Mouse (Mus musculus) liver (tissue): ENCODE measurements around the gene Klk1b27.
"Not testable (repeated sequence)": the region's sequence is repeated elsewhere in the genome, so short reads cannot be mapped to it uniquely, and the experiment has no call there.

Source experiments
- DNase-seq: peaks from one replicate; pipeline ENCODE4 v3.0.0-alpha.2; 2020; ENCODE audit warnings: mixed read lengths

The Klk1b27 gene

DNA sequence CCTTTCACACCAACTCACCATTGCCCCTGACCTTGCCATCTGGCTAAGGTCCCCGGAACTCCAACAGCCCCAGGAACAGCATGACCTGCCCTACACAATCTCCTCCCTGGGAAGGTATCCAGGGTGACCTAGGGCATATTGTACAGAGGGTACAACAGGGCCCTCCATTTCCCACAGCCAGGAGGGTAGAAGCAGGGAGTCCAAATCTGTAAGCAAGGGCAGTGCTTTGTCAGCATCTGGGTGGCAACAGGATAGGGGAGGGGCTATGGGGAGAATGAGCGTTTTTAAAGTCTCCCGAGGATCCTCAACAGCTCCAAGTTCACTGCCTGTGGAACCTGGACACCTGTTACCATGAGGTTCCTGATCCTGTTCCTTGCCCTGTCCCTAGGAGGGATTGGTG lies at the start of gene Klk1b27:
Gene Klk1b27 (plus strand): TSS at position 301 of the 400 bp plus-strand sequence.
- not testable (repeated sequence) for DNase-seq

DNA sequence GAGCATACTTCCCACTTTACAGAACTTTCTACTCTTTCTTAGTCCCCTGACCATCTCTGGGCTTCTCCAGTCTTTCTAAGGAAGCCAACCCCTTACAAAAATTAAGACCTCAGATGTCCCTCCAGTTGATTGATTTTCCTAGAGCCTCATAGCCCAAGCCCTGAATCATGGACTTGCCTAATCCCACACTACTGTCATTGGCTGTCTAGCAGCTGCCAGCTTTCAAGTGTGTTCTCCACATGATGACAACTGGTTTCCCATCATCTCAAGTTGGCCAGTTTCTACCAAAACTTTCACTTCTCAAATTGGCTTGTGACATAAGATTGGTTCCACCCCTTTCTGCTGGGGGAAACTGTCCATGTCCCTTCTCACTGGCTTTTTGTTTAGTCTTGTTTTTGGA lies 47.2 kb upstream of the Klk1b27 start:
- no peak for DNase-seq

DNA sequence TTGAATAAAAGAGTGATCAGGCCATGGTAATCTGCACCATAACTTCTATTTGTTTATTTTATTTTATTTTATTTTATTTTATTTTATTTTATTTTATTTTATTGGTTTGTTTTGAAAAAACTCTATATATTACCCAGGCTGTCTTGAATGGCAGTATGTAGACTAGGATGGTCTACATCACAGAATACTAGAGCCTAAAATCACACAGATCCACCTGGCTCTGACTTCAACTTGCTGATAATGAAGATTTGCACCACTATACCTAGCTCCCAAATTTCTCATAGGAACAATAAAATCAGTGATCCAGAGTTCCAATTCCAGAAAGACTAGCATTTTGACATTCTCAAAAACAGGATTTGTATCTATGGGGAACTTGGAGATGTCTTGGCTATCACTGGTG lies 40.2 kb upstream of the Klk1b27 start, which contains the start of gene Klk1b26:
Gene Klk1b26 (plus strand): TSS at position 301 of the 400 bp plus-strand sequence.
- not testable (repeated sequence) for DNase-seq

DNA sequence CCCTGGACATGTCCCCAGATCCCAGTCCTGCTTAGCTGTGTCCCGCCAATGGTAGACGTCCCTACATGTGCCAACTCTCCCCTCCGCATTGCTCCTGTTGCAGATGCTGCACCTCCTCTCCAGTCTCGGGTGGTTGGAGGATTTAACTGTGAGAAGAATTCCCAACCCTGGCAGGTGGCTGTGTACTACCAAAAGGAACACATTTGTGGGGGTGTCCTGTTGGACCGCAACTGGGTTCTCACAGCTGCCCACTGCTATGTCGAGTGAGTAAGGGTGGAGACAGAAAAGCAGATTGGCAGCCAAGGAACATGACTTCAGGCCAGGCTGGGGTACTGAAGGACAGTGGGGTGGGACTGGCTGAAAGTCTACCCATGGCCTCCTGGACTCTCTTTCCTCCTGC lies 37.4 kb upstream of the Klk1b27 start:
- DNase-seq = not testable (repeated sequence)

DNA sequence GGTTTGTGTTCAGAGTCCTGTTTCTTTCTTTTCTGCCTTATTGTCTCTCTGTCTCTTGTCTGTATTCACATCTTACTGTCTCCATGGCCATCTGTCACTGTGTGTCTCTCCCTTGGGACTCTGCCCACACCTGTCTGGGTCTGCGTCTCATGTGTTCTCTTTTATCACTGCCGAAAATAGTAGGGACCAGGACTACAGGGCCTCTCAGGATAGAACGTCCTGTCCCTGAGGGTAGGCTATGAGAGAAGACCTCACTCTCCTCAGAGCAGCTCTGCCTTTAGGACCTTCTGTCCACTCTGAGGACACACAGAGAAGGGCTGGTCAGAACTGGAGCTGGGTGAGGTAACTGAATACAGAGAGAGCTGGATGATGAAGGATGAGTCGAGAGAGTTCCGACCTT lies 37.0 kb upstream of the Klk1b27 start:
- DNase-seq = no peak

DNA sequence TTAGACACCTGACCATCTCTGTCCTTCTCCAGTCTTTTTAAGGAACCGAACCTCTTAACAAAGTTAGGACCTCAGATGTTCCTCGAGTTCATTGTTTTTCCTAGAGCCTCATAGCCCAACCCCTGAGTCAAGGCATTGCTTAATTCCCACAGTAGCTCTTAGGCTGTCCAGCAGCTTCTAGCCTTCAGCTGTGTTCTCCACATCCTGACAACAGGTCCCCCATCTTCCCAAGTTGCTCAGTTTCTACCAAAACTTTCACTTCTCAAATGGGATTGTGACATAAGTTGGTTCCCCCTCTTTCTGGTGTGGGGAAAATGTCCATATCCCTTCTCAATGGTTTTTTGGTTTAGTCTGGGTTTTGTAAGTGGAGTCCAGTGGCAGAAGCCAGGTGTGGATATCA lies 20.0 kb downstream of the Klk1b27 start:
- DNase-seq = no peak

DNA sequence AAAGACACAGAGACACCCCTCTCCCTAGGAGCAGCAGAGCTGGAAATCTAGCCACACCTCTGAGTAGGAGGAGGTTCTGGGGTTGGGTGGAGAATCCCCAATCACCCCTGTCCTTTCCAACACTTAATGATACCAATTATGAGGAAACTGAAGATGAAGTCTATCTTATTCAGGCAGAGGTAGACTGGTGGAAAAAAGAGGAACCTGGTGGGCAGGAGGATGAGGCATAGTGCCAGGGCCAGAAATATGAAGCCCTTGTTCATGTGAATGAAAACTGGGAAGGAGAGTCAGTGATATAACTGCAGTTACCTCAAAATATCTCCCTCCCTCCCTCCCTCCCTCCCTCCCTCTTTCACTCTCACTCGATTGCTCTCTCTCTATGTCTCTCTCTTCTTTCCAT lies 25.6 kb downstream of the Klk1b27 start:
- no peak for DNase-seq

DNA sequence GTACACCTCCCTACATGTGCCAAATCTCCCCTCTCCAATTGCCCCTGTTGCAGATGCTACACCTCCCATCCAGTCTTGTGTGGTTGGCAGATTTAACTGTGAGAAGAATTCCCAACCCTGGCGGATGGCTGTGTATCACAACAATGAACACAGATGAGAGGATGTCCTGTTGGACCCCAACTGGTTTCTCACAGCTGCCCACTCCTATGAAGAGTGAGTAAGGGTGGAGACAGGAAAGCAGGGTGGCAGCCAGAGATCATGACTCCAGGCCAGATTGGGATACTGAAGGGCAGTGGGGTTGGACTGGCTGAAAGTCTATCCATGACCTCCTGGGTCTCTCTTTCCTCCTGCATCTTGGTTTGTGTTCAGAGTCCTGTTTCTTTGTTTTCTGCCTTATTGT lies 44.0 kb downstream of the Klk1b27 start:
- DNase-seq = no peak

DNA sequence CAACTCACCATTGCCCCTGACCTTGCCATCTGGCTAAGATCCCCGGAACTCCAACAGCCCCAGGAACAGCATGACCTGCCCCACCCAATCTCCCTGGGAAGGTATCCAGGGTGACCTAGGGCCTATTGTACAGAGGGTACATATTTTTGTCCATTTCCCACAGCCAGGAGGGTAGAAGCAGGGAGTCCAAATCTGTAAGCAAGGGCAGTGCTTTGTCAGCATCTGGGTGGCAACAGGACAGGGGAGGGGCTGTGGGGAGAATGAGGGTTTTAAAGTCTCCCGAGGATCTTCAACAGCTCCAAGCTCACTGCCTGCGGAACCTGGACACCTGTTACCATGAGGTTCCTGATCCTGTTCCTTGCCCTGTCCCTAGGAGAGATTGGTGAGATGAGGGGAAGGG lies 49.9 kb downstream of the Klk1b27 start, which contains the start of gene Klk1b21:
Gene Klk1b21 (plus strand): TSS at position 301 of the 400 bp plus-strand sequence.
- DNase-seq = not testable (repeated sequence)
